Mouse (Mus musculus): Measurements from ENCODE around the gene Ano10.

DNA sequence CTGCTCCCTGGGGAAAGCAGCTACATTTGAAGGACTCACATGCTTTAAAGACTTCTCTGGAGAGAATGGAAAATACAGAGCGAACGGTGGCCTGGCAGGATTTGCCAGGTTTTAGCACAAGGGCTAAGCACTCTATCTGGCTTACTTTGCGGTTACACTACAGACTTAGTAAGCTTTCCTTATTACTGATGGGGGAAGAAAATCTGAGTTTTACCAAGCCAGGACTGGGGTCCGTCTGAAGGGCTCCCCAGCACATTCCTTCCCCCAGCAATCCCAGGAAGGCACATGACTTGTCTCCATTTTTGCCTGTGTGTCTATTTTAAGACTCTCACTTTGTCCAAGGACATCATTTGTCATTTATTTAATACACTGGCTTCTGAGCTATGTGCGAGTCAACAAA lies 97.2 kb downstream of the Ano10 start:
- TF ChIP-seq POLR2A (IDR thresholded peaks at IDR 0.05; ENCODE audit: insufficient read depth, low read depth, low read length) (no peak), CTCF (IDR thresholded peaks at IDR 0.05; ENCODE audit: insufficient read depth, low read depth, low read length) (no peak)

All from olfactory bulb, adult 2 months (tissue).